Mouse (Mus musculus) myocyte (in vitro differentiated cells): ENCODE data around the gene Slit2.

Experiments
- CEBPB ChIP-seq: IDR thresholded peaks from 2 replicates; pipeline ENCODE4 v1.6.1; 2011; ENCODE audit warnings: mild to moderate bottlenecking, moderate library complexity; ENCODE audit not compliant: poor library complexity, insufficient read depth, severe bottlenecking
- E2F4 ChIP-seq: IDR thresholded peaks from one replicate; pipeline ENCODE4 v1.6.1; 2011; ENCODE audit warnings: mild to moderate bottlenecking, control low read depth, moderate library complexity; ENCODE audit not compliant: insufficient read depth
- MAX ChIP-seq: IDR thresholded peaks from one replicate; pipeline ENCODE4 v1.6.1; 2011; ENCODE audit warnings: low read depth, mild to moderate bottlenecking, control low read depth
- MYOD1 ChIP-seq, 3 experiments: IDR thresholded peaks; one replicate each; pipeline ENCODE4 v1.6.1; 2011; ENCODE audit warnings: control low read depth in 2 of 3, low read depth in 2 of 3, mild to moderate bottlenecking in 2 of 3, moderate library complexity in 1 of 3; ENCODE audit not compliant: insufficient read length in 2 of 3, control insufficient read depth in 1 of 3
- MYOG ChIP-seq, 3 experiments: IDR thresholded peaks; one replicate each; pipeline ENCODE4 v1.6.1; 2011; ENCODE audit warnings: control low read depth in 2 of 3, low read depth in 2 of 3, mild to moderate bottlenecking in 2 of 3; ENCODE audit not compliant: insufficient read length in 2 of 3, control insufficient read depth in 1 of 3, insufficient read depth in 1 of 3
- POLR2A ChIP-seq: IDR thresholded peaks from one replicate; pipeline ENCODE4 v1.6.1; 2011; ENCODE audit warnings: low read depth, mild to moderate bottlenecking, control low read depth, moderate library complexity; ENCODE audit not compliant: insufficient read length
- POLR2AphosphoS2 ChIP-seq: IDR thresholded peaks from one replicate; pipeline ENCODE4 v1.6.1; 2011; ENCODE audit warnings: low read depth, control low read depth; ENCODE audit not compliant: insufficient read length
- REST ChIP-seq: IDR thresholded peaks from one replicate; pipeline ENCODE4 v1.6.1; 2011; ENCODE audit warnings: mild to moderate bottlenecking, control low read depth, moderate library complexity; ENCODE audit not compliant: insufficient read depth, insufficient read length
- SRF ChIP-seq: IDR thresholded peaks from one replicate; pipeline ENCODE4 v1.6.1; 2011; ENCODE audit warnings: low read depth; ENCODE audit not compliant: control insufficient read depth, insufficient read length
- TCF12 ChIP-seq: IDR thresholded peaks from one replicate; pipeline ENCODE4 v1.6.1; 2011; ENCODE audit warnings: mild to moderate bottlenecking, control low read depth; ENCODE audit not compliant: poor library complexity, insufficient read depth, severe bottlenecking
- TCF3 ChIP-seq: IDR thresholded peaks from one replicate; pipeline ENCODE4 v1.6.1; 2011; ENCODE audit warnings: low read depth, control low read depth; ENCODE audit not compliant: insufficient read length
- USF1 ChIP-seq: IDR thresholded peaks from one replicate; pipeline ENCODE4 v1.6.1; 2011; ENCODE audit warnings: low read depth, mild to moderate bottlenecking, control low read depth, moderate library complexity

GRCm38 (mm10) chr5:48349309-48349708, 366.4 kb downstream of the Slit2 start:
- no peak for TF ChIP-seq POLR2A
- TF ChIP-seq REST, result no peak
- TF ChIP-seq MYOD1 (IDR thresholded peaks at IDR 0.05; ENCODE audit: control insufficient read depth in 1 of 3, insufficient read length in 2 of 3, low read depth in 2 of 3), result no peak
- TF ChIP-seq E2F4, result no peak
- no peak for TF ChIP-seq TCF12
- no peak for TF ChIP-seq POLR2AphosphoS2
- TF ChIP-seq CEBPB, result no peak
- TF ChIP-seq USF1, result no peak
- TF ChIP-seq MAX, result no peak
- TF ChIP-seq MYOG (IDR thresholded peaks at IDR 0.05; ENCODE audit: control insufficient read depth in 1 of 3, insufficient read depth in 1 of 3, insufficient read length in 2 of 3, low read depth in 2 of 3), result no peak
- no peak for TF ChIP-seq SRF
- TF ChIP-seq TCF3, result no peak
